Comparison of ENCODE assay signal across 7 mouse cellular contexts in the genomic region with DNA sequence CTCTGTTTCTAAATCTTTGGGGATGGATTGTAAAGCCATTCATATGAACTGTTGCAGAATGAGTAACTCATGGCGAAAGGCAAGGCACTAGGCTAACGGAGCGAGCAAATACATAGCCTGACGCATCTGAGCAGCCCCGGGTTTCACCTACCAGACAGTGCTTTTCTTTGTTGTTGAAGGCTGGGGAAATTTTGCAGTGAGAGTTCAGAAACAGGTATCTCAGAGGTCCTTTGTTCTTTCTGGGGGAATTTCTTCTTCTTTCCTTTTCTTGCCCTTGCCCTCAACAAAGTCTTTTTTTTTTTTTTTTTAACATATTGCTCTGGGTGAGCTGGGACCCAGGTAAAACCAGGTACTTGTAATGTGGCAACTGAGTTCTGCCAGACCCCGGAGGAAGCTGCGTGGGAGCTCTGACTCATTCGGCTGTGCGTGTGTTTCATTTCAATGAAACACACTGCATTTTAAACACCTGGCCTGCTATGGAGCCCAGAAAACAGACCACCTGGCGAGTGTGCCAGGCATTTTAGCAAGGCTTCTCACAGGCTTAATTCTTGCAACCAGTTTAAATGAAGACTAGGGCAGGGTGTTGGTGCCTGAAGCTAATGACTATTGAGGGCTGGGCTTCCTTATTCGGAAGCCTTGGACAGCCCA. TPM values are rescaled to one million over a fixed set of nuclear protein-coding genes. Genes with fewer than 3 reads are reported as not detected.
DNase-seq lines count a peak whose midpoint lies in the region; ATAC-seq and TF ChIP-seq lines count a peak whose summit lies in the region.

A gene (plus strand): TSS at position 484 of the 648 bp plus-strand sequence.

- H3K9me3 ChIP-seq in lung, embryonic 14.5 days (ENCODE audit: low read depth, low read length), result no peaks in the 10 kb centered on the region
- H3K9me3 ChIP-seq in liver, embryonic 15.5 days (replicated peaks), result no peaks in the 10 kb centered on the region

- peak within 1 kb of the TSS; percentile 29 for H3K4me3 ChIP-seq in lung, embryonic 14.5 days (ENCODE audit: low read depth, low read length)
- H3K4me3 ChIP-seq in embryonic fibroblast, embryonic 13.5 days (ENCODE audit: insufficient read depth, low read length), result no peak within 1 kb of the TSS
- peak within 1 kb of the TSS; percentile 23; the same call in 1 of the 2 replicates for H3K4me3 ChIP-seq in liver, embryonic 15.5 days (replicated peaks)

- peak within 1 kb of the TSS; percentile 62 for H3K4me2 ChIP-seq in lung, embryonic 14.5 days
- peak within 1 kb of the TSS; percentile 51 for H3K4me2 ChIP-seq in liver, embryonic 15.5 days

- H3K9ac ChIP-seq in lung, embryonic 14.5 days, result peak within 1 kb of the TSS; percentile 25
- H3K9ac ChIP-seq in liver, embryonic 15.5 days, result no peak within 1 kb of the TSS

- no peak for DNase-seq in lung, embryonic 14.5 days
- DNase-seq in lung, postnatal 4 days, result no peak
- no peak for DNase-seq in urinary bladder, postnatal 25 days (ENCODE audit: low spot score)

- H3K27ac ChIP-seq in lung, embryonic 14.5 days (ENCODE audit: low read depth), result no peak within 1 kb of the TSS
- H3K27ac ChIP-seq in embryonic fibroblast, embryonic 13.5 days (ENCODE audit: insufficient read depth, low read length), result no peak within 1 kb of the TSS
- no peak within 1 kb of the TSS for H3K27ac ChIP-seq in liver, embryonic 15.5 days (replicated peaks)

- no peak for ATAC-seq in lung, embryonic 14.5 days (ENCODE audit: insufficient read depth)
- peak; percentile 60 for ATAC-seq in inflammation-experienced regulatory T-cells, adult 6 months
- ATAC-seq in liver, embryonic 15.5 days (ENCODE audit: insufficient read depth), result no peak
- no peak for ATAC-seq in megakaryocyte, adult 5-6 weeks (ENCODE audit: poor library complexity, severe bottlenecking)

- no peak for TF ChIP-seq CTCF in lung, embryonic 14.5 days (IDR thresholded peaks at IDR 0.05; ENCODE audit: low read depth)
- no peak for TF ChIP-seq CTCF in embryonic fibroblast, embryonic 13.5 days (IDR thresholded peaks at IDR 0.05; ENCODE audit: borderline replicate concordance, insufficient read depth, low read length)

- no peak for TF ChIP-seq POLR2A in embryonic fibroblast, embryonic 13.5 days (IDR thresholded peaks at IDR 0.05; ENCODE audit: low read depth, low read length)

- no peaks in the 10 kb centered on the region; the same call in 1 of the 2 replicates for H3K4me1 ChIP-seq in lung, embryonic 14.5 days (ENCODE audit: insufficient read depth)
- H3K4me1 ChIP-seq in embryonic fibroblast, embryonic 13.5 days (ENCODE audit: control insufficient read depth, insufficient read depth, low read length), result no peaks in the 10 kb centered on the region; the same call in 1 of the 2 replicates
- peaks cover 4% of the 10 kb centered on the region; the same call in 1 of the 2 replicates for H3K4me1 ChIP-seq in liver, embryonic 15.5 days (replicated peaks)

- no peaks in the 10 kb centered on the region for H3K36me3 ChIP-seq in lung, embryonic 14.5 days (ENCODE audit: insufficient read depth)
- no peaks in the 10 kb centered on the region for H3K36me3 ChIP-seq in liver, embryonic 15.5 days (replicated peaks)

- WGBS in lung, embryonic 14.5 days, result 48% methylated on average over 11 of the region's 11 CpGs
- 64% methylated on average over 11 of the region's 11 CpGs for WGBS in liver, embryonic 15.5 days (ENCODE audit: insufficient replicate concordance)

- peaks cover 19% of the 10 kb centered on the region for H3K27me3 ChIP-seq in lung, embryonic 14.5 days (ENCODE audit: insufficient read depth, low read length)
- peaks cover 11% of the 10 kb centered on the region for H3K27me3 ChIP-seq in liver, embryonic 15.5 days

RNA-seq across cellular contexts. Expression of the gene that starts here (rescaled TPM):
- 206 and 216 TPM in 2 replicates for polyA plus RNA-seq in lung, embryonic 14.5 days (2014; fragmentation: Nextera tagmentation; extraction: Ambion mirVana)
- 37.7 and 144 TPM in 2 replicates for polyA plus RNA-seq in embryonic fibroblast, embryonic 13.5 days (2011; ENCODE audit: insufficient read length, low read depth, missing spikeins)
- 1 to 10 TPM in 2 of 3 experiments, under 1 TPM in 1; 0.25 to 2.8 (median 2.2) TPM for polyA plus RNA-seq in inflammation-experienced regulatory T-cells, adult 6 months (2017; shearing (Covaris generic))
- 20.9 and 22.6 TPM in 2 replicates for polyA plus RNA-seq in liver, embryonic 15.5 days (2015; fragmentation: Nextera tagmentation; extraction: Ambion mirVana)
- 0.52 and 0.98 TPM in 2 replicates for total RNA-seq in megakaryocyte, adult 5-6 weeks (2015)
- total RNA-seq in megakaryocyte, adult 5-6 weeks (2017), result 0.08 and 0.92 TPM in 2 replicates
